Mouse (Mus musculus): Measurements from ENCODE around the gene Pnkp. TPM values are rescaled to one million over a fixed set of nuclear protein-coding genes. Genes with fewer than 3 reads are reported as not detected.
"Not testable (repeated sequence)": the region's sequence is repeated elsewhere in the genome, so short reads cannot be mapped to it uniquely, and the experiment has no call there.

Gene Pnkp
- total RNA-seq, 2 experiments from 2014 or later, result 18.6 to 20.5 TPM

GRCm38 (mm10) chr7:44867802-44868201 is 10.9 kb downstream of the Pnkp start:
- no peak for DNase-seq (ENCODE audit: low spot score in 2 of 2)

GRCm38 (mm10) chr7:44868465-44868864 is 11.5 kb downstream of the Pnkp start:
- no peak for DNase-seq (ENCODE audit: low spot score in 2 of 2)

- peak; percentile 70 to 79 for DNase-seq (ENCODE audit: low spot score in 2 of 2)
Observed at GRCm38 (mm10) chr7:44868919-44869696, 12.2 kb downstream of the Pnkp start.

GRCm38 (mm10) chr7:44869697-44870528 is 13.0 kb downstream of the Pnkp start, which contains the start of gene Ptov1:
Gene Ptov1 (minus strand): TSS chr7:44869788.
- peak; percentile 82 to 91 for DNase-seq (ENCODE audit: low spot score in 2 of 2)

- DNase-seq (ENCODE audit: low spot score in 2 of 2), result no peak
Observed at GRCm38 (mm10) chr7:44870614-44871013, 13.7 kb downstream of the Pnkp start.

GRCm38 (mm10) chr7:44871181-44871580 is 14.2 kb downstream of the Pnkp start:
- no peak for DNase-seq (ENCODE audit: low spot score in 2 of 2)

GRCm38 (mm10) chr7:44871774-44872173 is 14.8 kb downstream of the Pnkp start:
- not testable (repeated sequence) for DNase-seq (ENCODE audit: low spot score in 2 of 2)

GRCm38 (mm10) chr7:44877833-44878232 is 20.9 kb downstream of the Pnkp start:
- DNase-seq (ENCODE audit: low spot score in 2 of 2), result no peak

- DNase-seq (ENCODE audit: low spot score in 2 of 2), result no peak
Observed at GRCm38 (mm10) chr7:44883036-44883435, 26.1 kb downstream of the Pnkp start.

- no peak for DNase-seq (ENCODE audit: low spot score in 2 of 2)
Observed at GRCm38 (mm10) chr7:44884637-44885036, 27.7 kb downstream of the Pnkp start.

GRCm38 (mm10) chr7:44886964-44887363 is 30.0 kb downstream of the Pnkp start:
- no peak for DNase-seq (ENCODE audit: low spot score in 2 of 2)

- no peak for DNase-seq (ENCODE audit: low spot score in 2 of 2)
Observed at GRCm38 (mm10) chr7:44888256-44889105, 31.5 kb downstream of the Pnkp start.

- no peak for DNase-seq (ENCODE audit: low spot score in 2 of 2)
Observed at GRCm38 (mm10) chr7:44890180-44890579, 33.2 kb downstream of the Pnkp start.

- no peak for DNase-seq (ENCODE audit: low spot score in 2 of 2)
Observed at GRCm38 (mm10) chr7:44890737-44891136, 33.8 kb downstream of the Pnkp start.

- no peak for DNase-seq (ENCODE audit: low spot score in 2 of 2)
Observed at GRCm38 (mm10) chr7:44891611-44892010, 34.7 kb downstream of the Pnkp start.

GRCm38 (mm10) chr7:44892276-44892921 is 35.5 kb downstream of the Pnkp start, which contains the start of gene Med25:
Gene Med25 (minus strand): TSS chr7:44892712.
- peak; percentile 80 to 90 for DNase-seq (ENCODE audit: low spot score in 2 of 2)

GRCm38 (mm10) chr7:44893197-44893596 is 36.3 kb downstream of the Pnkp start:
- DNase-seq (ENCODE audit: low spot score in 2 of 2), result no peak

GRCm38 (mm10) chr7:44894175-44894574 is 37.2 kb downstream of the Pnkp start:
- no peak for DNase-seq (ENCODE audit: low spot score in 2 of 2)

GRCm38 (mm10) chr7:44895206-44895592 is 38.3 kb downstream of the Pnkp start:
- DNase-seq (ENCODE audit: low spot score in 2 of 2), result no peak

GRCm38 (mm10) chr7:44895593-44896434 is 38.9 kb downstream of the Pnkp start, which contains the start of gene Fuz:
Gene Fuz (plus strand): TSS chr7:44896079.
- peak; percentile 73 to 90 for DNase-seq (ENCODE audit: low spot score in 2 of 2)

All from gastrocnemius, postnatal 4 days (tissue).